Mouse (Mus musculus) spleen, adult 2 months (tissue): ENCODE results near the gene Gramd4. TPM values are rescaled to one million over a fixed set of nuclear protein-coding genes. Genes with fewer than 3 reads are reported as not detected.
"Not testable (repeated sequence)": the region's sequence is repeated elsewhere in the genome, so short reads cannot be mapped to it uniquely, and the experiment has no call there.

Experiments used
- DNase-seq, 2 experiments: peaks; one replicate each; pipeline versions ENCODE4 v3.0.0 to v3.0.0-alpha.2; 2012 to 2021; ENCODE audit warnings: low spot score in 2 of 2, low read depth in 1 of 2
- H3K27ac ChIP-seq: fragments of 200-500 bp; 2 replicates; pipeline ENCODE4 v1.5.1; 2012; ENCODE audit warnings: low read length, inconsistent platforms; ENCODE audit not compliant: insufficient read depth
- H3K27me3 ChIP-seq: fragments of 200-500 bp; 2 replicates; pipeline ENCODE4 v1.6.1; 2012; ENCODE audit warnings: mild to moderate bottlenecking, moderate library complexity, low read length, inconsistent platforms; ENCODE audit not compliant: control insufficient read depth, insufficient read depth
- H3K36me3 ChIP-seq: fragments of 200-500 bp; 2 replicates; pipeline ENCODE4 v1.6.1; 2012; ENCODE audit warnings: mild to moderate bottlenecking, low read length, inconsistent platforms; ENCODE audit not compliant: control insufficient read depth, insufficient read depth
- H3K4me1 ChIP-seq: fragments of 200-500 bp; 2 replicates; pipeline ENCODE4 v1.6.1; 2011; ENCODE audit warnings: inconsistent platforms; ENCODE audit not compliant: control insufficient read depth, insufficient read depth, insufficient read length
- H3K4me3 ChIP-seq: fragments of 200-500 bp; 2 replicates; pipeline ENCODE4 v1.5.1; 2011; ENCODE audit warnings: mild to moderate bottlenecking, inconsistent platforms; ENCODE audit not compliant: insufficient read depth, insufficient read length; ENCODE audit errors: extremely low read depth
- CTCF ChIP-seq: fragments of 200-500 bp; IDR thresholded peaks from 2 replicates; pipeline ENCODE4 v1.5.1; 2011; ENCODE audit warnings: mild to moderate bottlenecking, inconsistent platforms; ENCODE audit not compliant: insufficient read depth, insufficient read length, insufficient replicate concordance; ENCODE audit errors: extremely low read depth
- POLR2A ChIP-seq: fragments of 200-500 bp; IDR thresholded peaks from 2 replicates; pipeline ENCODE4 v1.6.1; 2011; ENCODE audit warnings: low read depth, low read length, inconsistent platforms
- WGBS: fragments of 180-500 bp; shearing (Covaris S2); methylation state at CpG from one replicate; pipeline ENCODE4 v1.1.7; 2018; 5-methylcytosine and 5-hydroxymethylcytosine counted together
- polyA plus RNA-seq: library from polyadenylated mRNA; depleted of rRNA; stranded (reverse); fragments of >200 nt; gene quantifications from 2 replicates; pipeline ENCODE4 v1.2.3, GENCODE M21; 2012

The Gramd4 gene
- polyA plus RNA-seq, 1 experiment: 36.2 TPM

- WGBS: 92% methylated on average over 17 of the region's 17 CpGs
- no peak overlapping the region for H3K27ac ChIP-seq
- no peak for TF ChIP-seq CTCF
- TF ChIP-seq POLR2A: no peak
Measured at GRCm38 (mm10) chr15:86095722-86096603, 38.5 kb downstream of the Gramd4 start.

GRCm38 (mm10) chr15:86096604-86097020, 39.1 kb downstream of the Gramd4 start:
- not testable (repeated sequence) for H3K4me3 ChIP-seq, H3K27ac ChIP-seq, DNase-seq, H3K27me3 ChIP-seq
- 95% methylated on average over 5 of the region's 5 CpGs for WGBS
- Histone ChIP-seq H3K4me1 (peaks cover 11% of the 10 kb centered on the region; the same call in 1 of the 2 replicates), H3K36me3 (peaks cover 15% of the 10 kb centered on the region)

More at GRCm38 (mm10) chr15:86095722-86096603, 38.5 kb downstream of the Gramd4 start:
- no peak for DNase-seq
- H3K27me3 ChIP-seq: no peaks in the 10 kb centered on the region
- H3K36me3 ChIP-seq: peaks cover 16% of the 10 kb centered on the region
- peaks cover 11% of the 10 kb centered on the region; the same call in 1 of the 2 replicates for H3K4me1 ChIP-seq
- H3K4me3 ChIP-seq: no peak overlapping the region

- no peak for DNase-seq
- H3K4me1 ChIP-seq: peaks cover 11% of the 10 kb centered on the region; the same call in 1 of the 2 replicates
- H3K27ac ChIP-seq: no peak overlapping the region
- 87% methylated on average over 2 of the region's 2 CpGs for WGBS
- TF ChIP-seq CTCF: no peak
- TF ChIP-seq POLR2A: no peak
- peaks cover 16% of the 10 kb centered on the region for H3K36me3 ChIP-seq
- H3K4me3 ChIP-seq: no peak overlapping the region
- H3K27me3 ChIP-seq: no peaks in the 10 kb centered on the region
Measured at GRCm38 (mm10) chr15:86097871-86098270, 40.4 kb downstream of the Gramd4 start.

- Histone ChIP-seq H3K27me3 (no peaks in the 10 kb centered on the region), H3K27ac (no peak overlapping the region), H3K36me3 (peaks cover 21% of the 10 kb centered on the region), H3K4me1 (no peaks in the 10 kb centered on the region), H3K4me3 (no peak overlapping the region)
- DNase-seq: no peak
- TF ChIP-seq CTCF (no peak), POLR2A (no peak)
- WGBS: 92% methylated on average over 9 of the region's 9 CpGs
Measured at GRCm38 (mm10) chr15:86101585-86101984, 44.1 kb downstream of the Gramd4 start.

- TF ChIP-seq POLR2A (no peak), CTCF (no peak)
- Histone ChIP-seq H3K27me3 (no peaks in the 10 kb centered on the region), H3K4me3 (no peak overlapping the region), H3K27ac (no peak overlapping the region), H3K4me1 (no peaks in the 10 kb centered on the region), H3K36me3 (peaks cover 21% of the 10 kb centered on the region)
- no peak for DNase-seq
- WGBS: 95% methylated on average over 15 of the region's 15 CpGs
Measured at GRCm38 (mm10) chr15:86102308-86102707, 44.8 kb downstream of the Gramd4 start.

GRCm38 (mm10) chr15:86104401-86105344, 47.2 kb downstream of the Gramd4 start:
- Histone ChIP-seq H3K4me3 (no peak overlapping the region), H3K36me3 (peaks cover 20% of the 10 kb centered on the region), H3K27me3 (no peaks in the 10 kb centered on the region), H3K4me1 (no peaks in the 10 kb centered on the region; the same call in 1 of the 2 replicates), H3K27ac (no peak overlapping the region; the same call in 1 of the 2 replicates)
- DNase-seq: no peak
- TF ChIP-seq CTCF (no peak), POLR2A (no peak)
- 87% methylated on average over 19 of the region's 19 CpGs for WGBS
